Mouse (Mus musculus) stomach, embryonic 14.5 days (tissue): ENCODE data around the gene Ccl7. TPM values are rescaled to one million over a fixed set of nuclear protein-coding genes. Genes with fewer than 3 reads are reported as not detected.

Experiments
- ATAC-seq: fragments of 200-750 bp; cut with Nextera tagmentation; 2 replicates; pipeline ENCODE4 v1.8.0; 2017; ENCODE audit warnings: low read depth, moderate TSS enrichment; ENCODE audit not compliant: insufficient number of reproducible peaks, insufficient read depth, low FRiP score
- H3K27ac ChIP-seq: fragments of 300-500 bp; sonication (generic); 2 replicates; pipeline ENCODE4 v1.5.1; 2014; ENCODE audit warnings: mild to moderate bottlenecking, low read length, moderate library complexity, mixed read lengths
- H3K27me3 ChIP-seq: fragments of 300-500 bp; sonication (generic); 2 replicates; pipeline ENCODE4 v1.6.1; 2014; ENCODE audit warnings: low read length, control low read depth, mixed read lengths; ENCODE audit not compliant: control insufficient read depth, insufficient read depth
- H3K36me3 ChIP-seq: fragments of 300-500 bp; sonication (generic); 2 replicates; pipeline ENCODE4 v1.6.1; 2014; ENCODE audit warnings: mild to moderate bottlenecking, control low read depth, low read length, moderate library complexity, mixed read lengths; ENCODE audit not compliant: control insufficient read depth, insufficient read depth
- H3K4me1 ChIP-seq: fragments of 300-500 bp; sonication (generic); 2 replicates; pipeline ENCODE4 v1.6.1; 2014; ENCODE audit warnings: low read length, control low read depth, mixed read lengths; ENCODE audit not compliant: control insufficient read depth, insufficient read depth
- H3K4me2 ChIP-seq: fragments of 300-500 bp; sonication (generic); replicated peaks from 2 replicates; pipeline ENCODE4 v1.6.1; 2014; ENCODE audit warnings: low read depth, low read length, control low read depth
- H3K4me3 ChIP-seq: fragments of 300-500 bp; sonication (generic); 2 replicates; pipeline ENCODE4 v1.5.1; 2014; ENCODE audit warnings: low read depth, low read length, control low read depth
- H3K9ac ChIP-seq: fragments of 300-500 bp; sonication (generic); replicated peaks from 2 replicates; pipeline ENCODE4 v1.6.1; 2014; ENCODE audit warnings: low read depth, mild to moderate bottlenecking, control low read depth, low read length, moderate library complexity, mixed read lengths
- H3K9me3 ChIP-seq: fragments of 300-500 bp; sonication (generic); 2 replicates; pipeline ENCODE4 v1.6.1; 2016; ENCODE audit warnings: low read depth, low read length, control low read depth; ENCODE audit not compliant: control insufficient read depth
- WGBS: fragments of 180-500 bp; shearing (Covaris S2); extraction: QIAGEN DNeasy Blood & Tissue Kit; methylation state at CpG from one replicate; pipeline ENCODE4 v1.1.7; 2014; 5-methylcytosine and 5-hydroxymethylcytosine counted together
- polyA plus RNA-seq: library from polyadenylated mRNA; unstranded; fragments of >200 nt; fragmentation: Nextera tagmentation; extraction: Ambion mirVana; gene quantifications from 2 replicates; pipeline ENCODE4 v1.2.1, GENCODE M21; 2014

The Ccl7 gene
- polyA plus RNA-seq, 1 experiment from 2014 or later = 1.2 TPM

- 85% methylated on average over 3 of the region's 3 CpGs for WGBS
- no peak overlapping the region for H3K4me2 ChIP-seq
- H3K36me3 ChIP-seq = no peaks in the 10 kb centered on the region
- no peak overlapping the region for H3K4me3 ChIP-seq
- H3K27ac ChIP-seq = peak overlapping the region; percentile 69; the same call in 1 of the 2 replicates
- H3K9me3 ChIP-seq = no peaks in the 10 kb centered on the region
- H3K4me1 ChIP-seq = no peaks in the 10 kb centered on the region
- H3K27me3 ChIP-seq = no peaks in the 10 kb centered on the region
- H3K9ac ChIP-seq = no peak overlapping the region
- no peak for ATAC-seq
Observed at GRCm38 (mm10) chr11:82071076-82071475, 25.6 kb downstream of the Ccl7 start.

- no peak overlapping the region for H3K4me2 ChIP-seq
- H3K9me3 ChIP-seq = no peaks in the 10 kb centered on the region
- no peaks in the 10 kb centered on the region for H3K36me3 ChIP-seq
- ATAC-seq = no peak
- H3K4me3 ChIP-seq = no peak overlapping the region
- WGBS = 79% methylated on average over 1 of the region's 1 CpGs
- no peak overlapping the region for H3K27ac ChIP-seq
- no peaks in the 10 kb centered on the region for H3K27me3 ChIP-seq
- H3K4me1 ChIP-seq = no peaks in the 10 kb centered on the region
- H3K9ac ChIP-seq = no peak overlapping the region
Observed at GRCm38 (mm10) chr11:82072374-82072773, 26.9 kb downstream of the Ccl7 start.

- no peak overlapping the region for H3K27ac ChIP-seq
- no peaks in the 10 kb centered on the region for H3K4me1 ChIP-seq
- no peak overlapping the region for H3K4me2 ChIP-seq
- 76% methylated on average over 3 of the region's 3 CpGs for WGBS
- H3K9ac ChIP-seq = no peak overlapping the region
- H3K4me3 ChIP-seq = no peak overlapping the region
- H3K27me3 ChIP-seq = no peaks in the 10 kb centered on the region
- no peaks in the 10 kb centered on the region for H3K9me3 ChIP-seq
- H3K36me3 ChIP-seq = no peaks in the 10 kb centered on the region
- no peak for ATAC-seq
Observed at GRCm38 (mm10) chr11:82072984-82073383, 27.5 kb downstream of the Ccl7 start.

- H3K27ac ChIP-seq = no peak overlapping the region
- H3K36me3 ChIP-seq = no peaks in the 10 kb centered on the region
- no peak overlapping the region for H3K9ac ChIP-seq
- 86% methylated on average over 3 of the region's 3 CpGs for WGBS
- no peak overlapping the region for H3K4me3 ChIP-seq
- no peaks in the 10 kb centered on the region for H3K4me1 ChIP-seq
- no peaks in the 10 kb centered on the region for H3K9me3 ChIP-seq
- no peaks in the 10 kb centered on the region for H3K27me3 ChIP-seq
- ATAC-seq = no peak
- H3K4me2 ChIP-seq = no peak overlapping the region
Observed at GRCm38 (mm10) chr11:82073686-82074085, 28.2 kb downstream of the Ccl7 start.

- H3K9ac ChIP-seq = no peak overlapping the region
- no peaks in the 10 kb centered on the region for H3K9me3 ChIP-seq
- WGBS = 52% methylated on average over 3 of the region's 3 CpGs
- no peaks in the 10 kb centered on the region for H3K36me3 ChIP-seq
- no peak overlapping the region for H3K27ac ChIP-seq
- H3K4me1 ChIP-seq = no peaks in the 10 kb centered on the region
- H3K4me2 ChIP-seq = no peak overlapping the region
- no peak for ATAC-seq
- no peaks in the 10 kb centered on the region for H3K27me3 ChIP-seq
- H3K4me3 ChIP-seq = no peak overlapping the region
Observed at GRCm38 (mm10) chr11:82077031-82077430, 31.5 kb downstream of the Ccl7 start.

- H3K9me3 ChIP-seq = no peaks in the 10 kb centered on the region
- H3K9ac ChIP-seq = no peak overlapping the region
- no peaks in the 10 kb centered on the region for H3K27me3 ChIP-seq
- H3K36me3 ChIP-seq = no peaks in the 10 kb centered on the region
- H3K4me3 ChIP-seq = no peak overlapping the region
- ATAC-seq = no peak
- H3K4me2 ChIP-seq = no peak overlapping the region
- no peak overlapping the region; the same call in 1 of the 2 replicates for H3K27ac ChIP-seq
- H3K4me1 ChIP-seq = no peaks in the 10 kb centered on the region
Observed at GRCm38 (mm10) chr11:82078136-82078730, 32.7 kb downstream of the Ccl7 start.

GRCm38 (mm10) chr11:82080865-82081264, 35.4 kb downstream of the Ccl7 start:
- no peaks in the 10 kb centered on the region for H3K4me1 ChIP-seq
- 72% methylated on average over 3 of the region's 3 CpGs for WGBS
- no peaks in the 10 kb centered on the region for H3K27me3 ChIP-seq
- no peak overlapping the region for H3K9ac ChIP-seq
- H3K36me3 ChIP-seq = no peaks in the 10 kb centered on the region
- ATAC-seq = no peak
- no peaks in the 10 kb centered on the region for H3K9me3 ChIP-seq
- no peak overlapping the region for H3K27ac ChIP-seq
- no peak overlapping the region for H3K4me3 ChIP-seq
- H3K4me2 ChIP-seq = no peak overlapping the region

- Histone ChIP-seq H3K4me1 (no peaks in the 10 kb centered on the region), H3K27ac (no peak overlapping the region)
- WGBS = 91% methylated on average over 3 of the region's 3 CpGs
Observed at GRCm38 (mm10) chr11:82084360-82084759, 38.8 kb downstream of the Ccl7 start.

More at GRCm38 (mm10) chr11:82084360-82084759, 38.8 kb downstream of the Ccl7 start:
- no peak overlapping the region for H3K4me2 ChIP-seq
- H3K9me3 ChIP-seq = no peaks in the 10 kb centered on the region
- no peak for ATAC-seq
- H3K4me3 ChIP-seq = no peak overlapping the region
- H3K36me3 ChIP-seq = no peaks in the 10 kb centered on the region
- H3K9ac ChIP-seq = no peak overlapping the region
- H3K27me3 ChIP-seq = no peaks in the 10 kb centered on the region
